Mouse (Mus musculus): Measurements from ENCODE around the gene Tepsin. TPM values are rescaled to one million over a fixed set of nuclear protein-coding genes. Genes with fewer than 3 reads are reported as not detected.

The Tepsin gene
- total RNA-seq, 2 experiments from 2014 or later: 5.1 to 6.6 TPM

DNA sequence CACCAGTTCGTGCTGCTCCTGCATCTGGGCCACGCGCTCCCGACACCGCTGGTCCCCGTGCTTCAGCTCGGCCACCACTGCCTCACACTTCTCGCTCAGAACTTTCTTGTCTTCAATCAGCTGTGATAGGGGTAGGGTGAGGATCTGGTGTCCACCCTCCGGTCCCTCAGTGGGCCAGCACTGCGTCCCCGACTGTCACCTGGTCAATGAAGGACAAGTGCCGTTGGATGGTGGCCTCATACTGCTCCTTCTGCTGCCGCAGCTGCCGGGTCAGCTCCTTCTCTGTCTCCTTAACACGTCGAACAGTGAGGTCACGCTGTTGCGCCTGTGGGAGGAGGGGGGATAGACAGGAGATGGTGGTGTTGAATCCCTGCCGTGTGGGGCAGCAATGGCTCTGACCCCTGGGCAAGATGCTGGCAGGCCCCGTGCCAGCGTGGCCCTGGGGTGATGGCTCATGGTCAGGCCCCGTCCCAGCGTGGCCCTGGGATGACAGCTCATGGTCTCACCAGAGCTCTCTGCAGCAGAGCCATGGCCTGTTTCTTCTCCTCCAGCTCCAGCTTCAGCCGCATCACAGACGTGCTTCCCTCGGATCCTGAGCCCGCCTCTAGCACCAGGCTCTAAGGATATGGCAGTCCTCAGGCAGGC is 28.1 kb downstream of the Tepsin start:
- intact Hi-C loops (cut with DNase I; ENCODE audit: low total_unique reads): no loop called here
- DNase-seq: no peak

DNA sequence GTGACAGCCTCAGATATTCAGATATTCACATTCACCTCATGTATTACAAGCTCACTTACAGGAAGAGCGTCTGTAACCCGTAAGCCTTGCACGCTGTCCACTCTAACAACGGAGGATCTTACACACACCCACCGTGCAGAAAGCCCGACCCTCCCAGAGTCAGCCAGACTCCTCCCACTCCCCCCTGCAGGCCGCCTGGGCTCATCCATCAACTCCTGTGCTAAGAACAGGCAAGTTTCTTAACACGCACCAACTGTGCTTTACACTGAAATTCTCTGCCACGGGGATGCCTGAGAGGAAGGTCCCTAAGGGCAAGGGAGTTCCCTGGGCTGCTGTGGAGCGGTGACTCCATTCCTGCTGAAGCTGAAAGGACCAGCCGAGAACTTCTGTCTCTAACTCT is 29.3 kb downstream of the Tepsin start:
- no peak for DNase-seq
- intact Hi-C loops (cut with DNase I; ENCODE audit: low total_unique reads): loop anchor here (5.0 kb wide), 2 partner anchors 37 to 52 kb away; no protein-coding TSS in a partner anchor

DNA sequence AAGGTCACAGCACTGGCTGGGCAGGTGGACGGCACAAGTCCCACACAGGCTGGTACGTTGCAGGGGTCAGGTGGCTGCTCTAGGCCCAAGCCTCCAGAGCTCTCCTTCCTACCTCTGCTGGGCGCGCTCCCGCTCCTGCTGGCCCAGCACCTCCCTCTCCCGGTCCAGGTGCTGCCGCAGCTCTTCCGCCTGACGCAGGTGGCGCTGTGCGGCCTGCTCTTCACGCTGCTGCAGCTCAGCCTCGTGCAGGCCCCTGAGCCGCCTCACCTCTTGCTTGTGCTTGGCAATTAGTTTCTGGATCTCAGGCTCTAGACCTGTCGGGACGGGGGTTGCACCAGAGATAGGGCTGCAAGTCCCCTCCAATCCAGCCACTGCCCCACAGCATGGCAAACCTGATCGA is 30.7 kb downstream of the Tepsin start:
- intact Hi-C loops (cut with DNase I; ENCODE audit: low total_unique reads): loop anchor here (5.0 kb wide), 2 partner anchors 36 to 51 kb away; no protein-coding TSS in a partner anchor
- no peak for DNase-seq

DNA sequence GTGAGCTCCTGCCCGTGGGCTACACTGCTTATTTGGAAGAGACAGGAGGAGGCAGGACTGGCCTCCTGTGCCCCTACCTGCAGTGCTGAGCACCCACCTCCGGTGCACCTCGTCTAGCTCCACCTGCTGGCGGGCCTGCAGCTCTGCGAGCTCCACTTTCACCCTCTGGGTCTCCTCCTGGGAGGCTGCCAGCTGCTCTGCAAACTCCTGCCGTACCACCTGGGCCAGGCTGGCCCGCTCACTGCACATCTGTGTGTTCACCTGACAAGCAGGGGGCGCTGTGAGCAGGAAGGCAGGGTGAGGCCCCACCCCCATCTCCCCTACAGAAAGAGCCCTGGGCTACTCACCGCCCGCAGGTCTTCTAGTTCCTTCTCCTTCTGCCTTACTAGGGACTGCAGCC is 33.2 kb downstream of the Tepsin start:
- peak; percentile 72 for DNase-seq
- intact Hi-C loops (cut with DNase I; ENCODE audit: low total_unique reads): loop anchor here (5.0 kb wide), 2 partner anchors 33 to 48 kb away; no protein-coding TSS in a partner anchor

DNA sequence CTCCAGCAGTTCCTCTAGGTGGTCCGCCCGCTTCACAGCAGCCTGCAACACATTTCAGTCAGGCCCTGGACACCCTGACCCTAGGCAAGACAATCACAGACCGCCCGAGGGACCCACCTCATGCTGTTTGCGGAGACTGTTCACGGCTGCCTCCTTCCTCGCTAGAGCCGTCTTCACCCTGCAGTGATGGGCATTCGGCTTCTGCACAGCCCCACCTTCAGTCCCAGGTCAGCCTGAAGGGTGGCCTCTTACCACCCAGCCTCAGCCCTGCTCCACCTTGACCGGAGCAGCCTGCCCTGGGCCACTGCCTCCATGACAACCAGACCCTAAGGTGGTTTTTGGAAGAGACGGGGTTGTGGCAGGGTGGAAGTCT is 33.9 kb downstream of the Tepsin start:
- DNase-seq: no peak
- intact Hi-C loops (cut with DNase I; ENCODE audit: low total_unique reads): loop anchor here (5.0 kb wide), 2 partner anchors 32 to 47 kb away; no protein-coding TSS in a partner anchor

DNA sequence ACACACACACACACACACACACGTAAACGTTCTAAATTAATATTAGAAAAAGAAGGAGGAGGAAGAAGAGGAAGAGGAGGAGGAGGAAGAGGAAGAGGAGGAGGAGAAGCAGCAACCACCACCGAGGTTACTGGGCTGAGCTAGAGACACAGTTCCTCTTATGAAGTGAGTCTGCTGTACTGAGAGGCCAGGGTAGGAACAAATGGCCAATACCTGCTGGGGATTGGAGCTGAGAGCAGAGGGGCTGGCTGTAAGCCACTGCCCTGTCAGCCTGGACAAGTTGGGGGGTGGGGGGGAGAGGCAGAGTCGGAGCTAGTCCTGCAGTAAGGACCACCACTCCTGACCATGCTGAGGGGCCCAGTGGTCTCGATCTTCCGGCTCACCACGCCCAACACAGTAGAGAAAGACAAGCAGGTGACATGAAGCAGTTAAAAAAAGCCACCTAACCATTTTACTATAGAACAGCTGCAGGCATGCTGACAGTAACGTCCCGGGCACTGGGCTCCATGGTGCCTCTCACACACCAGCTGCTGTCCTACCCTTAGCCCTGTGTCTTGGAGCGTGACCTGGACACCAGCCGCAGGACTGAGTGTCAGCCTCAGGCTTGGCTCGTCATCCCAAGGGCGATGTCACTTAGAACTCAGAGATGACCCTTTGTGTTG is 34.4 kb downstream of the Tepsin start:
- intact Hi-C loops (cut with DNase I; ENCODE audit: low total_unique reads): no loop called here
- no peak for DNase-seq

DNA sequence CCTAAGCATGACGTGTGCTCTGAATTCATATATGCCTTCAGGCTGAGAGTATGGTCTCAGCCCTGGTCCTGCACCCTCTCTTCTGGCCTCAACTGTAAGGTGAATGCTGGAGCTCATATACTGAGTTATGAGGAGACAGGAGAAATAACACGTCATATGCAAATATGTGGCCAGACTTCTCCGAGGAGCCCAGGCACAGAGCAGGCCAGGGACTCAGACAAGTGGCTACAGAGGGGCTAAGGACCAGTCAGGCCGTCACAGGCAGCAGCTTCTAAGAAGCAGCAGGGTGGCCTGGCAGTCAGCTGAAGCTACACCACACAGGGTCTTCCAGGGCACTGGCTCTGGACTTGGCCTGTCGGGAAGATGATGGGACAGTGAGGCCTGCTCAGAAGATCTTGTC is 35.2 kb downstream of the Tepsin start:
- intact Hi-C loops (cut with DNase I; ENCODE audit: low total_unique reads): no loop called here

DNA sequence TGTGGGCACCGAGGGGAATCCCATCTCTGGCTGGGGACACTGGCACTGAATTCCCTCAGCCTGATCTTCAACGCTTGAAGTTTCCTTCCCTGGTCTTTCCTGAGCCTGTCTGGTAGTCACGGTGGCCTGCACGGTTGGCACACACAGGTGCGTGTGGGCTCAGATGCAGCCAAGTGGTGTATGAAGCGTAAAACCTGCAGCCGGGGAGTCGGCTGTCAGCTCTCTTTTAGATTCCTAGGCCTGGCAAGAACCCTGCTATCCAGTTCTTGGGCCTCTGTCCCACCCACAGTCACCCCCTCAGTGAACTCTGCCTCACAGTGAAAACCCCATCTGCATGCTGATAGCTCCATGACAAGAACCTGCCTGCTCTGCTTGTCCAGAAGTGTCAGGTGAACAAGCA is 37.9 kb downstream of the Tepsin start:
- DNase-seq: no peak
- intact Hi-C loops (cut with DNase I; ENCODE audit: low total_unique reads): no loop called here

More for the DNA sequence above, 35.2 kb downstream of the Tepsin start:
- DNase-seq: no peak

DNA sequence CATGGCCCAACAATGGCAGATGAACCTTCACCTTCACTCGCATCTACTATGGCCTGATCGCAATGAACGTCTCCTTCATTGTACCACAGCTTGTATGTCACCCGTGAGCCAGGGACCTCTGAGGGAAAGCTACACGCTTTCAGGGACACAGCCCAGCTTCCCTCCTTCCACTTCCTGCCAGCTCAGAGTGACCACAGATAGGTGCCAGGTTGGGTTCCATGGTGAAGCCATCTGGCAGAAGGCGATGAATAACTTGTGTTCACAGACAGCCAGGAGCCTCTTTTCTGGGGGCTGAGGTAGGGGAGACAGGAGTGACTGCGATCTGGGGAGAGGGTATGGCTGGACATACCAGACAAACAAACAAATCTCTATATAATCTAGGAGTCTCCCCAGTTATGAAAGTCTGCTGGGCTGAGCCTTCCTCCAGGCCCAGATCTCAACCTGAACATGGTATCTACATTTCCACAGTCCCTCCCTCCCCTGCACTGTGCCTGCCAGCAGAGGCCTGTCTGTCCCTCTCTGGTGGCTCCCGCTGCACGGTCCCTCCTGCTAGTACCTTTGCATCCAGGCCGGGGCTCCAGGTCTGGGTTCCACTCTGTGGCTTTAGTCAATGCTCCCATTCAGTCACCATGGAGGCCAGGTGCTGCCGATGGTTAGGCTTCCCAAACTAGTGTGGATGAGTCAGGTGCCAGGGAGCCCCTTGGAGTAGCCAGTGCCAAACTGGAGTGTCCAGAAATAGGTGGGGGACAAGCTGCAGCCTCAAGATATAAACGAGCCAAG is 42.4 kb downstream of the Tepsin start:
- DNase-seq: no peak
- intact Hi-C loops (cut with DNase I; ENCODE audit: low total_unique reads): no loop called here

DNA sequence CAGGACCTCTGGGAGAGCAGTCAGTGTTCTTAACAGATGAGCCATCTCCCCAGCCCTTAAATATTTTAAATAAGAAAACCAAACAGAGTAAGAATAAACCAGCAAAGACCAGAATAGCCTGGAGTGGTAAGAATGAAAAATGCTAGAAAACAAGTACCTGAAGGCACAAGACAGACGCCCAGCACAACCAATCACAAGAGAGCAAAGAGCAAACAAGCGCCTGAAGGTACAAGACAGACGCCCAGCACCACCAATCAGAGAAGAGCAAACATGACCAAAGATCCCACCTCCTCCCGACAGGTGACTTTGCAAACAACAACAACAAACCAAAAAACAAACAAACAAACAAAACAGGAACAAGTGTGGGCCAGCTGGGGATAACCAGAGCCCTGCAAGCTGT is 44.7 kb downstream of the Tepsin start:
- intact Hi-C loops (cut with DNase I; ENCODE audit: low total_unique reads): no loop called here
- DNase-seq: no peak

DNA sequence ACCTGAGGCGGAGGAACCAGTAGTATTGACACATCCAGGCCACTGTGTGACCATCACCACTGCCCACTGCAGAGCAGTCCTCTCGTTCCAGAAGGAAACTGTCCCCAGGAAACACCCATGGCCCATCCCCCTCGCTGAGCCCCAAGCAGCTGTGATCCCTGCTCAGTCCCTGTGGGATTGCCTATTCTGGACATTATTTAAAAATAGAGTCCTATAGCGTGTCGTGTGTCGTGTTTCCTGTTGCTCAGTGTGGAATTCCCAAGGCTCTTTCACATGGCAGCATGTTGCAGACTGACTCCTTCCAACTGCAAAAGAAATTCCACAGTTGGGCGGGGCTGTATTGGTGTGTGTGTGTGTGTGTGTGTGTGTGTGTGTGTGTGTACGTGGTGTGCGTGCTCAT is 46.3 kb downstream of the Tepsin start:
- no peak for DNase-seq
- intact Hi-C loops (cut with DNase I; ENCODE audit: low total_unique reads): no loop called here

DNA sequence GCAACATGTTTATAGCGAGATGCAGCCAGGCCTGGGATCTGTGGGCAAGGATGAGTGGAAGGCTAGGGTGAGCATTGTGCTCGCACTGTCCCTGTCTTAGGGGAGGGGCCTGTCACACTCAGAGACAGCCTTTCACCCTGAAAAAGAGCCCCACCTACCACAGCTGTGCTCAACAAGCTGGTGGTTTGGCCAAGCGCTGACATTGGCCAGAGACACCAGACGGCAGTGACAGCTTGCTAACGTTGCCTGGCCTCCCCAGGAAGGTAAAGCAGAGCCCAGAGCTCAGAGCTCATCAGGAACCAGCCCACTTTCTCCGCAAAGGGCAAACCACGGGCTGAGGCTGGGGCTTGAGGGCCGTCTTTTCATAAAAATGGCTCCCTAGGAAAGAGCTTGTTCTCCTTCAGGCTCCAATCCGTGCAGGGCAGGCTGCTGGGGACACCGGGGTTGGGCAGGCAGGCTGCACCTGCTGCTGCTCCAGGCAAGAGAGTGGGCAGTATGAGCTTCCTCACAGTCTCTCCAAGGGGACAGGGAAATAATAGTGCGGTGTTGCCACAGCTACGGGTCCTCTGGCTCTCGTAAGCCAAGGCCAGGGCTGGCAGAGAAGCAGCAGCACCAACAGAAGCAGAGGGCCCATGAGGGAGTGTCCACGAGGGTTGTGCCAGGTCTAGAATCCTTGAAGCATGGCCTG is 47.3 kb downstream of the Tepsin start:
- intact Hi-C loops (cut with DNase I; ENCODE audit: low total_unique reads): no loop called here
- DNase-seq: no peak

DNA sequence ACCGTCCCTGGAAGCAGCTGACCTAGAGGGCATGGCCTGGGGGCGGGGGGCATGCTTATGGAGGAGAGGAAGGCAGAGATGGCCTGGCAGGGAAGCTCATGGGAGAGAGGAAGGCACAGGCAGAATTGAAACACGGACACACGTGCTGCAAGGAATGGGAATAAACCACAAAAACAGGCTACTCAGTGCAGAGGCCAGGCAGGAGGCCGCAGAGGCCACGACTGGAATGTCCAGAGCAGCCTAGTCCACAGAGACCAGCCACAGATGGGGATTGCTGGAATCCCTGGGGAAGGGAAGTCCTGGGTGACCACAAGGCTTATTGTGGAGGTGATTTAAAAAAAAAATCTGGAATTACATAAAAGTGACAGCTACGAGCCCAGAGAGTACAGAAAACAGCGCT is 49.5 kb downstream of the Tepsin start:
- intact Hi-C loops (cut with DNase I; ENCODE audit: low total_unique reads): no loop called here
- DNase-seq: no peak

DNA sequence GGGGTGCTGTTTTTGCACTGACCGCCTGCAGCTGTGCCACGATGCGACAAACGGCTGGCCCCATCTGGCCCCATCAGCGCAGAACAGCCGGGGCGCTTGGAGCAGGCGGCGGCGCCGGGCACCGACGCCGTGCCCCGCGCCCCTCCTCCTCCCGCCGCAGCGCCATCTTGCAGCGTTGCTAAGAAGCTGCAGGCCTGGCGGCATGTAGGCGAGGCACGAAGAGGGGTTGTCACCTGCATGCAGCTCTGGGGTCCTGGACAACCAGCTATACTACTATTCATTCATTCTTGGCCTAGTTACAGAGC is 50.3 kb downstream of the Tepsin start:
- intact Hi-C loops (cut with DNase I; ENCODE audit: low total_unique reads): no loop called here
- no peak for DNase-seq

DNA sequence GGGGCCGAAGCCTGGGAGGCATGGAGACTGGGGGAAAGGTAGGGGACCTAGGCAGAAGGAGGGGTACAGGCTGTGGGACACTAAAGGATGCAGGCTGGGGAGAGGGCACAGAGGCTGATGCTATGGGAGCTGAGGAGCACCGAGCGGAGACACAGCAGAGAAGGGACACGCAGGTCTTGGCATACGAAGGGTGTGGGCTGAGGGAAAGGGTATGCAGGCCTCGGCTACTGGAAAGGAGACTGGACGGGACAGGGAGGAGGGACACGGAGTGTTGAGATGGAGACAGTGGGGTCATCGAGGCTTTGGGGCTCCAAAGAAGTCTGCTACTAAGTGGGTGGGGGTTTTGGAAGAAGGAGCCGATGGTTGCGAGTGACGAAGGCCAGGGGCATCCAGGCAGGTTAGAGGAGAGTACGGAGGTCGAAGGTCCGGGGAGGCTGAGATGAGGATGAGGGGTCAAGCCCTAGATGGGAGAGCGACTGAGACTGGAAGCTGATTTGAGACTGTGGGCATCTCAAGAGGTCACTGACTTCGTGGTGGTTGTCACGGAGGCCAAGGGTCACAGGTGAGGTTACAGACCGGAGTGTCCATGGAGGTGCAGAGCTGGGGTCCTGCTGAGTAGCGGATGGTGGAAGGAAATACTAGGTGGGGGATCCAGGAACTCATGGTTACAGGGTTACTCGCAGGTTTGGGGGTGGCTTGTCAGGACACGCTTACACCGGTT is 50.8 kb downstream of the Tepsin start:
- intact Hi-C loops (cut with DNase I; ENCODE audit: low total_unique reads): no loop called here
- DNase-seq: no peak

DNA sequence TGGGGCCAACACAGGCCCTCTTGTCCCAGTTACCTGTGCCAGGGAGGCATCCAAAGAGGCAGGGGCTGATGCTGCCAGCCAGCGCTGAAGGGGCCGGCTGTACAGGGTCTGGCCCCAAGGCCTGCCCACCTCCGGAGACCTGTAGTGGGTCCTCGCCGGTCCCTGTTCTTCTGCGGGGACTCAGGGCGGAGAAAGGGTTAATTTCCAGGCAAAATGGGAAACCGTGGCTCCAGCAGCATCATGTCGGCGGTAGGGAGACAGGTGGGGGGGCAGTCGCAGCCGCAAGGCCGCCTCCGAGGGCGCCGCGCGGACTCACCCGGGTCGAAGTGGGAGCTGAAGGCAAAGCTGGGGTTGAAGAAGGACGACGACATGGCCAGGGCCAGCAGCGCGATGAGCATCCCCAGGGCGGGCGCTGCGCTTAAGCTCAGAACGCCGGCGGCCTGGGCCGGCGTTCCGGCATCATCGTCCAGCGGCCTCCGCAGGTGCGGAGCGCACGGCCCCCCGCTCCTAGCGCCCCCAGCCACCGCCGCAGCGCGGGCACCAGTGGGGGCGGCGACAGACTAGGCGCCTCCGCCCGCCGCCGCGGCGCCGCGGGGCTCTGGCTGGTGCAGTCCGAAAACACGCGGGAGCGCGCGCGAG is 51.9 kb downstream of the Tepsin start, which contains the start of gene Aatk:
Gene Aatk (minus strand): TSS at position 615 of the 639 bp plus-strand sequence.
- DNase-seq: no peak
- intact Hi-C loops (cut with DNase I; ENCODE audit: low total_unique reads): no loop called here

DNA sequence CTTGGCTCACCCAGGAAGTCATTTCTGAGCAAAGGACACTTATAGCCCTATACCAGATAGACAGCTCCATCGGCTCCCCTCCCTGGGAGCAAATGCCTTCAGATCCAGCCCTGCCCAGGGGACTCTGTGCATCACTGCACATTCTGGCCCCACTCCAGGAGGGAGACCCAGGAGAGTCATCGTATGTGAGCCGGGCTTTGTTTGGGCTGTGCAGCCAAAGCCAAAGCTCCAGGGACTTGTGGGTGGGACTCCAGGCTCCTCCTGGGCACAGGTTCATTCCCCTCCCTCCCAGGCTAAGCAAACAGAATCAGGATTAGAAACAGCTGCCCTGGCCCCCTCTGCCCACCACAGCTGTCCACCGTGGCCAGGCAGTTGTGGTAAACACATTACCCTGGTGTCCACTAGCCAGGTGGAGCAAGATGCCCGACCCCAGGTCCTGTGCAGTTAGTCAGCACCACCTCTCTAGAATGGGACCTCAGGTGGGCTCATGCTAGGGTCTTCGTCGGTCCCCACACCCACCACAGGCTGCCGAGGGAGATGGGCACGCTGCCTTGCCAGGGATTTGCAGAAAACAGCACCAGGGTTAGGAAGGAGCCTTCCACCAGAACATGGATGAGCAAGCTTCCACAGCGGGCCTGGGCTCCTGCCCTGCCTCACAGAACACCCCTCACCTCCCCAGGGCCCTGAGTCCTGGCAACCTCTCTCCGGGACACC is 52.5 kb downstream of the Tepsin start:
- intact Hi-C loops (cut with DNase I; ENCODE audit: low total_unique reads): no loop called here
- DNase-seq: peak; percentile 49

DNA sequence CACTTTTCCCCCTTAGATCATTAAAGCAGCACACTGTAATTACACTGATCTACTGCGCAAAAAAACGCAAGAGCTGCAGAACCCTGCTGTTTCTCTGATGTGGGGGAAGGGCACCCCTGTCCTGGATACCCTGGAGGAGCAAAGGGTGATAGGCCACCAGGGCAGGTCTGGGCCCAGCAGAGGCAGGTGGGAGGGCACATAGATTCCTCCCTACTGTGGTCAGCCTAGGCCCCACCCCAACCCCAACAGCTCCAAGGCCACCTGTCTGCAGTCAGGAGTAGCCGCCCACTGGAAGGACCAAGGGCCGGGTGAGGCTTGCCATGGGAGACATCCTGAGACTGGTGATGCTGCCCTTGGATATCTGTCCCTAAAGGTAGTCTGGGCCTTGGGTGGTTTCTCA is 53.2 kb downstream of the Tepsin start:
- no peak for DNase-seq
- intact Hi-C loops (cut with DNase I; ENCODE audit: low total_unique reads): no loop called here

Data from gastrocnemius, postnatal 14 days (tissue).